In genomic region chr14:106034933-106035665, GRCm38 (mm10) we compare ENCODE assay signal across 31 mouse cellular contexts.
DNase-seq lines count a peak whose midpoint lies in the region; ATAC-seq and TF ChIP-seq lines count a peak whose summit lies in the region.
"Had no signal": no experiment of that assay in that cellular context is flagged by ENCODE, and none has a peak within 500 bp of the region (broad histone marks: within the 10 kb centered on the region; RNA-seq: fewer than 3 reads in every experiment).

No protein-coding gene starts in this region.

- no peak overlapping the region for H3K4me2 ChIP-seq in midbrain, embryonic 11.5 days
- H3K4me2 ChIP-seq in midbrain, embryonic 13.5 days (replicated peaks) = no peak overlapping the region
- H3K4me2 ChIP-seq: embryonic facial prominence, embryonic 12.5 days; heart, embryonic 11.5 days; hindbrain, embryonic 15.5 days; kidney, embryonic 15.5 days; limb, embryonic 12.5 days; liver, embryonic 15.5 days; lung, embryonic 15.5 days; neural tube, embryonic 12.5 days had no signal

- 86% methylated on average over 10 of the region's 10 CpGs for WGBS in midbrain, embryonic 11.5 days
- WGBS in midbrain, embryonic 13.5 days = 78% methylated on average over 10 of the region's 10 CpGs

- no peak for DNase-seq in midbrain, embryonic 11.5 days (ENCODE audit: low spot score, missing footprints)
- DNase-seq in thymus, postnatal 0 days (ENCODE audit: low spot score) = no peak
- no peak for DNase-seq in heart, postnatal 4 days
- DNase-seq: adrenal gland, postnatal 25 days; cerebellum, adult 9-10 months; cerebellum, postnatal 36 days; gastrocnemius, postnatal 25 days; heart, adult 18-20 months; kidney, adult 11 months; kidney, postnatal 25 days; lung, postnatal 36 days; right cerebral cortex, adult 18-20 months; spleen, adult 18-20 months; thymus, postnatal 36 days had no signal

- no peaks in the 10 kb centered on the region for H3K9me3 ChIP-seq in midbrain, embryonic 11.5 days (ENCODE audit: control insufficient read depth, low read length)
- H3K9me3 ChIP-seq in midbrain, embryonic 13.5 days = no peaks in the 10 kb centered on the region
- H3K9me3 ChIP-seq: embryonic facial prominence, embryonic 12.5 days; hindbrain, embryonic 15.5 days; kidney, embryonic 15.5 days; limb, embryonic 12.5 days; liver, embryonic 15.5 days; lung, embryonic 15.5 days; neural tube, embryonic 12.5 days had no signal

- no peak overlapping the region for H3K27ac ChIP-seq in midbrain, embryonic 11.5 days (ENCODE audit: low read depth, low read length)
- no peak overlapping the region for H3K27ac ChIP-seq in midbrain, embryonic 13.5 days
- H3K27ac ChIP-seq in bone marrow macrophage, adult 2 months (ENCODE audit: insufficient read depth, low read depth, low read length) = peak overlapping the region; percentile 49
- H3K27ac ChIP-seq: embryonic facial prominence, embryonic 12.5 days; hindbrain, embryonic 15.5 days; kidney, embryonic 15.5 days; left cerebral cortex, adult 2 months; limb, embryonic 12.5 days; liver, embryonic 15.5 days; lung, embryonic 15.5 days; neural tube, embryonic 12.5 days had no signal

- H3K36me3 ChIP-seq in midbrain, embryonic 11.5 days (ENCODE audit: control insufficient read depth, insufficient read depth, low read length) = no peaks in the 10 kb centered on the region
- H3K36me3 ChIP-seq in midbrain, embryonic 13.5 days = no peaks in the 10 kb centered on the region
- H3K36me3 ChIP-seq: embryonic facial prominence, embryonic 12.5 days; hindbrain, embryonic 15.5 days; kidney, embryonic 15.5 days; limb, embryonic 12.5 days; liver, embryonic 15.5 days; lung, embryonic 15.5 days; neural tube, embryonic 12.5 days had no signal

- no peaks in the 10 kb centered on the region for H3K4me1 ChIP-seq in midbrain, embryonic 11.5 days (ENCODE audit: control insufficient read depth, insufficient read depth, low read length)
- no peaks in the 10 kb centered on the region for H3K4me1 ChIP-seq in midbrain, embryonic 13.5 days (replicated peaks)
- H3K4me1 ChIP-seq in bone marrow macrophage, adult 2 months (ENCODE audit: control insufficient read depth, insufficient read depth, low read length) = peaks cover 5% of the 10 kb centered on the region
- H3K4me1 ChIP-seq: embryonic facial prominence, embryonic 12.5 days; hindbrain, embryonic 15.5 days; kidney, embryonic 15.5 days; limb, embryonic 12.5 days; liver, embryonic 15.5 days; lung, embryonic 15.5 days; neural tube, embryonic 12.5 days had no signal

- H3K9ac ChIP-seq in midbrain, embryonic 11.5 days (ENCODE audit: low read length) = no peak overlapping the region
- no peak overlapping the region for H3K9ac ChIP-seq in midbrain, embryonic 13.5 days (replicated peaks)
- H3K9ac ChIP-seq: embryonic facial prominence, embryonic 12.5 days; hindbrain, embryonic 15.5 days; kidney, embryonic 15.5 days; limb, embryonic 12.5 days; liver, embryonic 15.5 days; lung, embryonic 15.5 days; neural tube, embryonic 12.5 days had no signal

- 0 out of 2 replicates have a peak, but pooled peaks have one; percentile 42 for ATAC-seq in midbrain, embryonic 11.5 days (ENCODE audit: low FRiP score)
- no peak for ATAC-seq in midbrain, embryonic 13.5 days
- ATAC-seq in granulocyte monocyte progenitor cell, adult 5-6 weeks (replicated peaks; ENCODE audit: poor library complexity, severe bottlenecking) = peak; percentile 87
- ATAC-seq in monocyte, adult 5-6 weeks (replicated peaks; ENCODE audit: insufficient number of reproducible peaks, low FRiP score, low TSS enrichment, poor library complexity, severe bottlenecking) = 0 out of 2 replicates have a peak, but pooled peaks have one; percentile 27
- ATAC-seq: CD4-positive, CD25-positive, alpha-beta regulatory T cell, adult 4 months; forebrain, embryonic 14.5 days; inflammation-experienced regulatory T-cells, adult 6 months had no signal

- TF ChIP-seq POLR2A in bone marrow macrophage, adult 2 months (IDR thresholded peaks at IDR 0.05; ENCODE audit: borderline replicate concordance, low read depth, low read length) = no peak

- H3K27me3 ChIP-seq in midbrain, embryonic 11.5 days (ENCODE audit: control insufficient read depth, insufficient read depth, low read length) = no peaks in the 10 kb centered on the region
- H3K27me3 ChIP-seq in midbrain, embryonic 13.5 days = no peaks in the 10 kb centered on the region
- H3K27me3 ChIP-seq: embryonic facial prominence, embryonic 12.5 days; hindbrain, embryonic 15.5 days; kidney, embryonic 15.5 days; limb, embryonic 12.5 days; liver, embryonic 15.5 days; lung, embryonic 15.5 days; neural tube, embryonic 12.5 days had no signal

- TF ChIP-seq CTCF in bone marrow macrophage, adult 2 months (IDR thresholded peaks at IDR 0.05; ENCODE audit: low read depth, low read length) = no peak

- no peak overlapping the region for H3K4me3 ChIP-seq in midbrain, embryonic 11.5 days (ENCODE audit: low read depth, low read length)
- H3K4me3 ChIP-seq in midbrain, embryonic 13.5 days (replicated peaks) = no peak overlapping the region
- H3K4me3 ChIP-seq in bone marrow macrophage, adult 2 months (ENCODE audit: insufficient read depth, low read length) = no peak overlapping the region
- H3K4me3 ChIP-seq: embryonic facial prominence, embryonic 12.5 days; hindbrain, embryonic 15.5 days; kidney, embryonic 15.5 days; left cerebral cortex, adult 2 months; limb, embryonic 12.5 days; liver, embryonic 15.5 days; lung, embryonic 15.5 days; myocyte; neural tube, embryonic 12.5 days had no signal
